24 mouse cellular contexts compared by ENCODE assay signal in genomic region chr2:153554543-153554942, GRCm38 (mm10).
"Had no signal": no experiment of that assay in that cellular context is flagged by ENCODE, and none has a peak within 500 bp of the region (broad histone marks: within the 10 kb centered on the region; RNA-seq: fewer than 3 reads in every experiment).

No protein-coding gene starts in this region.

- H3K9ac ChIP-seq: forebrain, embryonic 15.5 days; forebrain, postnatal 0 days; heart, embryonic 13.5 days; heart, embryonic 15.5 days; hindbrain, embryonic 13.5 days; hindbrain, embryonic 15.5 days; limb, embryonic 13.5 days; limb, embryonic 15.5 days; liver, embryonic 13.5 days; liver, embryonic 15.5 days had no signal

- ATAC-seq: forebrain, embryonic 15.5 days; forebrain, postnatal 0 days; hindbrain, postnatal 0 days; intestine, embryonic 16.5 days had no signal

- H3K27me3 ChIP-seq: forebrain, embryonic 15.5 days; heart, embryonic 13.5 days; heart, embryonic 15.5 days; hindbrain, embryonic 13.5 days; hindbrain, embryonic 15.5 days; limb, embryonic 15.5 days; liver, embryonic 13.5 days; liver, embryonic 15.5 days had no signal

- DNase-seq: forebrain, postnatal 0 days; gastrocnemius, postnatal 14 days; gastrocnemius, postnatal 36 days; heart, adult 11 months; heart, adult 2 months; heart, postnatal 14 days; heart, postnatal 36 days; kidney, adult 8-10 months; layer of hippocampus, adult 9-11 months; layer of hippocampus, postnatal 36 days; left cerebral cortex, postnatal 4 days; liver, embryonic 13.5 days; lung, adult 18-20 months had no signal

- H3K4me2 ChIP-seq: forebrain, embryonic 15.5 days; heart, embryonic 11.5 days; heart, embryonic 13.5 days; heart, embryonic 15.5 days; hindbrain, embryonic 13.5 days; hindbrain, embryonic 15.5 days; limb, embryonic 13.5 days; limb, embryonic 15.5 days; liver, embryonic 13.5 days; liver, embryonic 15.5 days had no signal

- H3K4me1 ChIP-seq: limb, embryonic 15.5 days had no signal

- H3K9me3 ChIP-seq: forebrain, embryonic 15.5 days; heart, embryonic 13.5 days; heart, embryonic 15.5 days; hindbrain, embryonic 13.5 days; hindbrain, embryonic 15.5 days; limb, embryonic 13.5 days; limb, embryonic 15.5 days; liver, embryonic 13.5 days; liver, embryonic 15.5 days had no signal

- H3K27ac ChIP-seq: forebrain, embryonic 15.5 days; heart, adult 2 months; heart, embryonic 13.5 days; heart, embryonic 15.5 days; hindbrain, embryonic 13.5 days; hindbrain, embryonic 15.5 days; hindbrain, postnatal 0 days; limb, embryonic 13.5 days; limb, embryonic 15.5 days; liver, embryonic 13.5 days; liver, embryonic 15.5 days had no signal

- H3K36me3 ChIP-seq: forebrain, embryonic 15.5 days; heart, embryonic 13.5 days; heart, embryonic 15.5 days; hindbrain, embryonic 13.5 days; hindbrain, embryonic 15.5 days; limb, embryonic 13.5 days; limb, embryonic 15.5 days; liver, embryonic 13.5 days; liver, embryonic 15.5 days had no signal

- H3K4me3 ChIP-seq: forebrain, embryonic 15.5 days; heart, adult 2 months; heart, embryonic 13.5 days; heart, embryonic 15.5 days; hindbrain, embryonic 13.5 days; hindbrain, embryonic 15.5 days; limb, embryonic 13.5 days; limb, embryonic 15.5 days; liver, embryonic 13.5 days; liver, embryonic 15.5 days had no signal
